Mouse (Mus musculus): ENCODE results near the gene Hoxb8. TPM values are rescaled to one million over a fixed set of nuclear protein-coding genes. Genes with fewer than 3 reads are reported as not detected.

Hoxb8 gene
- polyA plus RNA-seq, 1 experiment from 2014 or later, result 0.42 TPM

DNA sequence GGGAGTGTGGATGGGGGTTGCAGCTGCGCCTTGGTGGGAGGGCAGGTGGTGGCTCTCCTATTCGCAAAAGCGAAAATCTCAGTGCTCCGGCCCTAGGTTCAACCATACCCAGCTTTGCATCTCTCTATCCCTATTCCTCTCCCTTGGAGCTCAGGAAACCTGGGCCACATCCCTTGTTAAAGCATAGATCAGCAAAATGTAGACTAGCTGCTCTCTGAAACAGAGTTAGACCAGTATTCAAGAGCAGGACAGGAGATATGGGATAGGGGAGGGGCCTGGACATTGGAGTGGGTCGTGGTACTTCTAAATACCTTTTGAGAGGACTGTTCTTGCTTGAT is 33.6 kb downstream of the Hoxb8 start:
- Histone ChIP-seq H3K9ac (ENCODE audit: low read length) (peak overlapping the region; percentile 70), H3K27ac (replicated peaks) (peak overlapping the region; percentile 89), H3K36me3 (ENCODE audit: control insufficient read depth, insufficient read depth, low read length) (no peaks in the 10 kb centered on the region), H3K4me3 (ENCODE audit: low read depth, low read length) (peak overlapping the region; percentile 43), H3K27me3 (ENCODE audit: control insufficient read depth, insufficient read depth, low read length) (peaks cover 6% of the 10 kb centered on the region; the same call in 1 of the 2 replicates), H3K4me1 (replicated peaks; ENCODE audit: control insufficient read depth, insufficient read depth) (no peaks in the 10 kb centered on the region), H3K4me2 (replicated peaks; ENCODE audit: low read depth) (peak overlapping the region; percentile 73), H3K9me3 (ENCODE audit: control insufficient read depth, low read length) (no peaks in the 10 kb centered on the region)
- no peak for TF ChIP-seq CTCF (IDR thresholded peaks at IDR 0.05; ENCODE audit: low read depth)
- TF ChIP-seq EP300 (optimal IDR thresholded peaks at IDR 0.05), result no peak
- 31% methylated on average over 5 of the region's 5 CpGs for WGBS
- DNase-seq (ENCODE audit: low spot score), result no peak
- no peak for ATAC-seq (ENCODE audit: low FRiP score, low TSS enrichment)

DNA sequence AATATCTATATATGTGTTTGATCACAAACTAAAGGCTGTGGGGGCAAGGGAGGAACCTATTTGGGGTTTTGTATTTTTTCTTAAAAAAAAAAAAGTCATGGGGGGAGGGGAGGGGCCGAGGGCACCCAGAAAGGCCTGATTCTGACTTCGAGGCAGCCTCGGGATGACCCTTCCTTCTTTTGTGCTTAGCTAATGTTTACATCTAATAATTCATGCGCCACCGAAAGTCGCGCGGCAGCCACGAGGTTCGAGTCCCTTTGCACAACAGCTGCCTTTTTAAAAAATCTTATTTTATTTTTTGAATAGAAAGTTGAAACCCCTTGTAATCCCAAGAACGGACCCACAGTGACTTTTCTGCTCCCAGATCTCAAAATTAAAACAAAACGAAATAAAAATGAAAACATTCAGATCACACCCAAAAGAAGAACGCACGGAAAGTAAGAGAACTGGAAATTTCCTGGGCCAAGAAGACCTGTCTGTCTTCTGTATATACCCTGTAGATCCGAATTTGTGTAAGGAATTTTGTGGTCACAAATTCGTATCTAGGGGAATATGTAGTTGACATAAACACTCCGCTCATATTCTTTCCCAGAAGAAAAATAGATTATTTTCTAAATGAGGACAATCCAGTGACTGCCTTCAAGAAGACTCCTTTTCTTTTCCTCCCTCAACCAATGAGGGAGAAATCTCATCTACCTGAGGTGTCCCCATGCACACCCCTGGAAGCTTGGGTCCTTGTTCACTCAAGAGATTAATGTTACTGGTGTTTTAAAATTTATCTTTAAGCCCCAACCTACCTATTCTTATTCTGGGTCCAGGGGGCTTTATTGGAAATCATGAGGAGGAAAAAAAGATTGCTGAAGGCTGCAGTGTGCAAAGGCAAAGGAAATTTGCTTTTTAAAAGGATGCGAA is 35.2 kb downstream of the Hoxb8 start:
- ATAC-seq (ENCODE audit: low FRiP score, low TSS enrichment), result no peak
- no peaks in the 10 kb centered on the region for H3K4me1 ChIP-seq (replicated peaks; ENCODE audit: control insufficient read depth, insufficient read depth)
- no peaks in the 10 kb centered on the region for H3K36me3 ChIP-seq (ENCODE audit: control insufficient read depth, insufficient read depth, low read length)
- DNase-seq (ENCODE audit: low spot score), result no peak
- H3K4me2 ChIP-seq (replicated peaks; ENCODE audit: low read depth), result peak overlapping the region; percentile 73
- H3K4me3 ChIP-seq (ENCODE audit: low read depth, low read length), result peak overlapping the region; percentile 61
- no peak overlapping the region; the same call in 1 of the 2 replicates for H3K9ac ChIP-seq (ENCODE audit: low read length)
- peaks cover 5% of the 10 kb centered on the region; the same call in 1 of the 2 replicates for H3K27me3 ChIP-seq (ENCODE audit: control insufficient read depth, insufficient read depth, low read length)
- 17% methylated on average over 18 of the region's 18 CpGs for WGBS
- H3K27ac ChIP-seq (replicated peaks), result peak overlapping the region; percentile 97; the same call in 1 of the 2 replicates
- TF ChIP-seq CTCF (IDR thresholded peaks at IDR 0.05; ENCODE audit: low read depth) (no peak), EP300 (optimal IDR thresholded peaks at IDR 0.05) (no peak)
- no peaks in the 10 kb centered on the region for H3K9me3 ChIP-seq (ENCODE audit: control insufficient read depth, low read length)

DNA sequence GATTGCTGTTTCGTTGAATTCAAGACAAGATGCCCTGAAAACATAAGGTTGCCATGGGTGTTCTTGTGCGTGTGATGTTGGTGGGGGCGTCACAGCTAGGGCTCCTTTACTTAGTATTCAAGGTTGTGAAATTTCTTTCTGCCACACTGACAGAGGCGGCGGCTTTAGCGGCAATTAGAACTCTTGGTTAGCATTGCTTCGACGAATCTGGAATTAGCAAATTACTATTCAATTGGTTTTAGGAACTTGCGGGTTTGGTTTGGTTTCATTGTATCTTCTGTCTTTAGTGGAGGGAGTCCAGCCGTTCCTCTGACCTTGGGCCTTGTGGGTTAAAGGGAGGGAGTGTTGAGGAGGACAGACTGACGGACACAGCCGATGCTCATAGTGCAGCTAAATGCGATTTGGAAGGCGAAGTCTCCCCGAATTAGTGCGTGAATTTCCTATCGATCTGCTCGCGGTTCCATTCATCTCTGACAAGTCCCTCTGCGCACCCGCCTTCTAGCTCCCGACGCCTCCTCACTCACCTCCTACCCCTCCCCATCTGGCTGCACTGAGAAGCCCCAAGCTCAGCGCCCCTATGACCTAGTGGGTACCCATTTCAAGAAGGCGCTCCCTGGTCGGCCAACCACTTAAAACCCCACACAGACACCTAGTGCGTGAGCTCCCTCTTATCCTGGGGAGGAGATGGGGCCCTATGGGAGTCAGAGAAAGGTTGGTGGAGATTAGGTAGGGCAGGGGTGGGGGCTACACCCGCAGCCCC is 36.1 kb downstream of the Hoxb8 start, which contains the start of gene Hoxb4:
Hoxb4 (plus strand) TSS at position 660 of the 760 bp plus-strand sequence.
- 8% methylated on average over 28 of the region's 28 CpGs for WGBS

DNA sequence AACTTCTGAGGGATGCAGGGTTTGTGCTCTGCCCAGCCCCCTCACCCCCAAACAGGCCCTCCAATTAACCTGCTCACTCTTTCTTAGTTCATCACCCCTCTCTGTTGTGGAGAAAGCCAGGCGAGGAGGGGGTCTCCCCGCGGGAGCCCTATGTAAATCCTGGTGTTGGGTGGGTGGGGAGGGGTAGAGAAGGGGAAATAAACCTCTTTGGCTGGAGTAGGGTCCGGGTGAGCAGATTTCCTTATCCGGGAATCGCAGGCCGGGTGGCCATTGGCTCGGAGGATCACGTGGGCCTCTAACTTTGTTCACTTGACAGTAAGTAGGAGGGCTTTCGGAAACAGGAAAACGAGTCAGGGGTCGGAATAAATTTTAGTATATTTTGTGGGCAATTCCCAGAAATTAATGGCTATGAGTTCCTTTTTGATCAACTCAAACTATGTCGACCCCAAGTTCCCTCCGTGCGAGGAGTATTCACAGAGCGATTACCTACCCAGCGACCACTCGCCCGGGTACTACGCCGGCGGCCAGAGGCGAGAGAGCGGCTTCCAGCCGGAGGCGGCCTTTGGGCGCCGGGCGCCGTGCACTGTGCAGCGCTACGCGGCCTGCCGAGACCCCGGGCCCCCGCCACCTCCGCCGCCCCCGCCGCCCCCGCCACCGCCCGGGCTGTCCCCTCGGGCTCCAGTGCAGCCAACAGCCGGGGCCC is 36.8 kb downstream of the Hoxb8 start:
- DNase-seq (ENCODE audit: low spot score) (peak; percentile 67), ATAC-seq (ENCODE audit: low FRiP score, low TSS enrichment) (peak; percentile 76; the same call in 1 of the 2 replicates)
- H3K4me2 ChIP-seq (replicated peaks; ENCODE audit: low read depth), result peak overlapping the region; percentile 73
- H3K27me3 ChIP-seq (ENCODE audit: control insufficient read depth, insufficient read depth, low read length), result peaks cover 4% of the 10 kb centered on the region; the same call in 1 of the 2 replicates
- under 1% methylated on average over 31 of the region's 45 CpGs for WGBS
- peak overlapping the region; percentile 61 for H3K4me3 ChIP-seq (ENCODE audit: low read depth, low read length)
- H3K27ac ChIP-seq (replicated peaks), result peak overlapping the region; percentile 97
- no peak for TF ChIP-seq EP300 (optimal IDR thresholded peaks at IDR 0.05)
- no peak for TF ChIP-seq CTCF (IDR thresholded peaks at IDR 0.05; ENCODE audit: low read depth)
- peak overlapping the region; percentile 84 for H3K9ac ChIP-seq (ENCODE audit: low read length)
- H3K9me3 ChIP-seq (ENCODE audit: control insufficient read depth, low read length), result no peaks in the 10 kb centered on the region
- no peaks in the 10 kb centered on the region for H3K4me1 ChIP-seq (replicated peaks; ENCODE audit: control insufficient read depth, insufficient read depth)
- H3K36me3 ChIP-seq (ENCODE audit: control insufficient read depth, insufficient read depth, low read length), result no peaks in the 10 kb centered on the region

More for the DNA sequence above, 36.1 kb downstream of the Hoxb8 start, which contains the start of gene Hoxb4:
- Histone ChIP-seq H3K27ac (replicated peaks) (peak within 1 kb of the TSS; percentile 97), H3K4me1 (replicated peaks; ENCODE audit: control insufficient read depth, insufficient read depth) (no peaks in the 10 kb centered on the region), H3K9me3 (ENCODE audit: control insufficient read depth, low read length) (no peaks in the 10 kb centered on the region), H3K27me3 (ENCODE audit: control insufficient read depth, insufficient read depth, low read length) (peaks cover 4% of the 10 kb centered on the region; the same call in 1 of the 2 replicates), H3K4me2 (replicated peaks; ENCODE audit: low read depth) (peak within 1 kb of the TSS; percentile 73), H3K4me3 (ENCODE audit: low read depth, low read length) (peak within 1 kb of the TSS; percentile 61), H3K36me3 (ENCODE audit: control insufficient read depth, insufficient read depth, low read length) (no peaks in the 10 kb centered on the region), H3K9ac (ENCODE audit: low read length) (peak within 1 kb of the TSS; percentile 84)
- ATAC-seq (ENCODE audit: low FRiP score, low TSS enrichment), result 0 out of 2 replicates have a peak, but pooled peaks have one; percentile 1
- TF ChIP-seq EP300 (optimal IDR thresholded peaks at IDR 0.05) (no peak), CTCF (IDR thresholded peaks at IDR 0.05; ENCODE audit: low read depth) (no peak)
- DNase-seq (ENCODE audit: low spot score), result no peak

DNA sequence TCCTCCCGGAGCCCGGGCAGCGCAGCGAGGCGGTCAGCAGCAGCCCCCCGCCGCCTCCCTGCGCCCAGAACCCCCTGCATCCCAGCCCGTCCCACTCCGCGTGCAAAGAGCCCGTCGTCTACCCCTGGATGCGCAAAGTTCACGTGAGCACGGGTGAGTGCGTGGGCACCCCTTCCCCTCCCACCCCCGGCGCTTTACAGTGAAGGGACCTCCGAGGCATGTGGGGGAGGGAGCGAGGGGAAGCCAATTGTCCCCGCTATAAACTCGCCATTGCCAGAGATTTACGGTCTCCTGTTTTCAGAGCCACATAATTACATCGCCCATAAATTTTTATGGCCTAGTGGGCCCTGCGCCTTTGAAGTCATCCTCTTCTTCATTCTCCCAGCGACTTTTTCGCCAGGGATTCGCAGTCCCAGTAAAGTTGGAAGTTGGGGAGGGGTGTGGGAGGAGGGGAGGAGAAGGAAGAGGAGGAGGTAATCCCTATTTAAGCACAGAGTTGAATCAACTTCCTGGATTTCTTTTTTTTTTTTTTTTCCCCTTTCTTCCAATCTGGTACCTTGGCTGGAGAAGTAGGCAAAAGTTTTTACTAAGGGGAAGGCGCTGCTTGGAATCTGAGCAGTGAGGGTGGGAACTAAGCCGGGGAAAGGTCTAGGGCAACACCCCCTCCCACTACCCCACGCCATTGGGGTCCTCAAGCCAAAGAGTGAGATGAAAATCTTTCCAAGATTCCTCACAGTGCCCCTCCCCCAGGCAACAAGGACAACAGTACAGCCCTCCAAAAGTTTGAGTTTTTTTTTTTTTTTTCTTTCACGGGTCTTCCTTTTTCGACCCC is 37.6 kb downstream of the Hoxb8 start:
- TF ChIP-seq EP300 (optimal IDR thresholded peaks at IDR 0.05) (no peak), CTCF (IDR thresholded peaks at IDR 0.05; ENCODE audit: low read depth) (no peak)
- Histone ChIP-seq H3K36me3 (ENCODE audit: control insufficient read depth, insufficient read depth, low read length) (no peaks in the 10 kb centered on the region), H3K9me3 (ENCODE audit: control insufficient read depth, low read length) (no peaks in the 10 kb centered on the region), H3K9ac (ENCODE audit: low read length) (peak overlapping the region; percentile 84), H3K4me3 (ENCODE audit: low read depth, low read length) (peak overlapping the region; percentile 61), H3K27me3 (ENCODE audit: control insufficient read depth, insufficient read depth, low read length) (peaks cover 4% of the 10 kb centered on the region; the same call in 1 of the 2 replicates), H3K27ac (replicated peaks) (peak overlapping the region; percentile 97), H3K4me2 (replicated peaks; ENCODE audit: low read depth) (peak overlapping the region; percentile 73), H3K4me1 (replicated peaks; ENCODE audit: control insufficient read depth, insufficient read depth) (no peaks in the 10 kb centered on the region)
- WGBS, result 0% methylated on average over 30 of the region's 34 CpGs
- no peak for DNase-seq (ENCODE audit: low spot score)
- peak; percentile 28 for ATAC-seq (ENCODE audit: low FRiP score, low TSS enrichment)
